Mouse (Mus musculus) lung, embryonic 14.5 days (tissue): Measurements from ENCODE around the gene Adgrf4. TPM values are rescaled to one million over a fixed set of nuclear protein-coding genes. Genes with fewer than 3 reads are reported as not detected.
A peak's percentile ranks its signal among the peaks of the same experiment; 100 is the strongest.

Experiments
- ATAC-seq: fragments of 200-750 bp; cut with Nextera tagmentation; 2 replicates; pipeline ENCODE4 v1.8.0; 2017; ENCODE audit warnings: mild to moderate bottlenecking, moderate TSS enrichment, moderate library complexity; ENCODE audit not compliant: insufficient read depth
- DNase-seq: peaks from one replicate; pipeline ENCODE4 v3.0.0-alpha.2; 2015
- H3K27ac ChIP-seq: fragments of 300-500 bp; sonication (generic); 2 replicates; pipeline ENCODE4 v1.5.1; 2014; ENCODE audit warnings: low read depth, mild to moderate bottlenecking, moderate library complexity
- H3K27me3 ChIP-seq: fragments of 300-500 bp; sonication (generic); 2 replicates; pipeline ENCODE4 v1.6.1; 2014; ENCODE audit warnings: low read length, control low read depth; ENCODE audit not compliant: insufficient read depth
- H3K36me3 ChIP-seq: fragments of 300-500 bp; sonication (generic); 2 replicates; pipeline ENCODE4 v1.6.1; 2014; ENCODE audit warnings: control low read depth; ENCODE audit not compliant: insufficient read depth
- H3K4me1 ChIP-seq: fragments of 300-500 bp; sonication (generic); 2 replicates; pipeline ENCODE4 v1.6.1; 2014; ENCODE audit warnings: antibody characterized with exemption, control low read depth; ENCODE audit not compliant: insufficient read depth
- H3K4me2 ChIP-seq: fragments of 300-500 bp; sonication (generic); 2 replicates; pipeline ENCODE4 v1.6.1; 2014; ENCODE audit warnings: mild to moderate bottlenecking
- H3K4me3 ChIP-seq: fragments of 300-500 bp; sonication (generic); 2 replicates; pipeline ENCODE4 v1.5.1; 2014; ENCODE audit warnings: low read depth, low read length
- H3K9ac ChIP-seq: fragments of 300-500 bp; sonication (generic); 2 replicates; pipeline ENCODE4 v1.6.1; 2014
- H3K9me3 ChIP-seq: fragments of 300-500 bp; sonication (generic); 2 replicates; pipeline ENCODE4 v1.6.1; 2016; ENCODE audit warnings: low read depth, low read length, control low read depth
- CTCF ChIP-seq: IDR thresholded peaks from 2 replicates; pipeline ENCODE4 v1.5.1; 2016; ENCODE audit warnings: antibody characterized with exemption, low read depth
- WGBS: fragments of 180-500 bp; shearing (Covaris S2); extraction: QIAGEN DNeasy Blood & Tissue Kit; methylation state at CpG from one replicate; pipeline ENCODE4 v1.1.7; 2014; 5-methylcytosine and 5-hydroxymethylcytosine counted together
- polyA plus RNA-seq: library from polyadenylated mRNA; unstranded; fragments of >200 nt; fragmentation: Nextera tagmentation; extraction: Ambion mirVana; gene quantifications from 2 replicates; pipeline ENCODE4 v1.2.1, GENCODE M21; 2014

The Adgrf4 gene
- polyA plus RNA-seq: not detected in 2 replicates

GRCm38 (mm10) chr17:42692136-42692535 is at the start of gene Adgrf4:
Gene Adgrf4 (minus strand): TSS chr17:42692284.
- no peaks in the 10 kb centered on the region for H3K27me3 ChIP-seq
- no peak within 1 kb of the TSS for H3K4me3 ChIP-seq
- H3K4me1 ChIP-seq: no peaks in the 10 kb centered on the region
- H3K4me2 ChIP-seq: no peak within 1 kb of the TSS
- H3K36me3 ChIP-seq: no peaks in the 10 kb centered on the region
- WGBS: 72% methylated on average over 10 of the region's 10 CpGs
- H3K9ac ChIP-seq: no peak within 1 kb of the TSS
- H3K27ac ChIP-seq: no peak within 1 kb of the TSS
- DNase-seq: no peak
- no peak for ATAC-seq
- TF ChIP-seq CTCF: no peak
- no peaks in the 10 kb centered on the region for H3K9me3 ChIP-seq

GRCm38 (mm10) chr17:42741801-42742217 is 49.7 kb upstream of the Adgrf4 start, which contains the start of gene Adgrf2:
Gene Adgrf2 (minus strand): TSS chr17:42742179.
- H3K4me2 ChIP-seq: no peak within 1 kb of the TSS
- peak; percentile 38; the same call in 1 of the 2 replicates for ATAC-seq

GRCm38 (mm10) chr17:42738794-42739193 is 46.7 kb upstream of the Adgrf4 start:
- Histone ChIP-seq H3K4me3 (no peak overlapping the region), H3K27ac (no peak overlapping the region), H3K27me3 (no peaks in the 10 kb centered on the region), H3K9me3 (no peaks in the 10 kb centered on the region), H3K4me1 (no peaks in the 10 kb centered on the region), H3K36me3 (no peaks in the 10 kb centered on the region), H3K4me2 (no peak overlapping the region), H3K9ac (no peak overlapping the region)
- DNase-seq (peak; percentile 22), ATAC-seq (no peak)
- WGBS: 51% methylated on average over 6 of the region's 6 CpGs
- no peak for TF ChIP-seq CTCF

More at GRCm38 (mm10) chr17:42741801-42742217, 49.7 kb upstream of the Adgrf4 start, which contains the start of gene Adgrf2:
- Histone ChIP-seq H3K36me3 (no peaks in the 10 kb centered on the region), H3K9me3 (no peaks in the 10 kb centered on the region), H3K4me1 (no peaks in the 10 kb centered on the region), H3K27me3 (no peaks in the 10 kb centered on the region), H3K9ac (no peak within 1 kb of the TSS), H3K4me3 (no peak within 1 kb of the TSS), H3K27ac (no peak within 1 kb of the TSS)
- DNase-seq: peak; percentile 6
- TF ChIP-seq CTCF: no peak
- 16% methylated on average over 7 of the region's 7 CpGs for WGBS

- ATAC-seq: no peak
- 50% methylated on average over 3 of the region's 3 CpGs for WGBS
- no peaks in the 10 kb centered on the region for H3K4me1 ChIP-seq
Observed at GRCm38 (mm10) chr17:42717161-42717560, 25.1 kb upstream of the Adgrf4 start.

GRCm38 (mm10) chr17:42714991-42715390 is 22.9 kb upstream of the Adgrf4 start:
- no peak overlapping the region for H3K4me3 ChIP-seq
- no peak for ATAC-seq
- no peak overlapping the region for H3K27ac ChIP-seq
- no peaks in the 10 kb centered on the region for H3K4me1 ChIP-seq
- no peaks in the 10 kb centered on the region for H3K36me3 ChIP-seq
- WGBS: 70% methylated on average over 7 of the region's 7 CpGs
- no peak for TF ChIP-seq CTCF
- no peak overlapping the region for H3K4me2 ChIP-seq
- DNase-seq: no peak
- H3K9me3 ChIP-seq: no peaks in the 10 kb centered on the region
- no peaks in the 10 kb centered on the region for H3K27me3 ChIP-seq
- H3K9ac ChIP-seq: no peak overlapping the region

More at GRCm38 (mm10) chr17:42717161-42717560, 25.1 kb upstream of the Adgrf4 start:
- Histone ChIP-seq H3K27me3 (no peaks in the 10 kb centered on the region), H3K4me3 (no peak overlapping the region), H3K27ac (no peak overlapping the region), H3K36me3 (no peaks in the 10 kb centered on the region), H3K9me3 (no peaks in the 10 kb centered on the region), H3K4me2 (no peak overlapping the region), H3K9ac (no peak overlapping the region)
- no peak for DNase-seq
- peak; percentile 37 for TF ChIP-seq CTCF

- H3K4me1 ChIP-seq: no peaks in the 10 kb centered on the region
- no peaks in the 10 kb centered on the region for H3K27me3 ChIP-seq
- TF ChIP-seq CTCF: no peak
- no peak overlapping the region for H3K4me2 ChIP-seq
- WGBS: 83% methylated on average over 7 of the region's 7 CpGs
- no peaks in the 10 kb centered on the region for H3K36me3 ChIP-seq
- DNase-seq (no peak), ATAC-seq (no peak)
- H3K27ac ChIP-seq: no peak overlapping the region
- no peaks in the 10 kb centered on the region for H3K9me3 ChIP-seq
- no peak overlapping the region for H3K4me3 ChIP-seq
- no peak overlapping the region for H3K9ac ChIP-seq
Observed at GRCm38 (mm10) chr17:42710717-42711116, 18.6 kb upstream of the Adgrf4 start.

GRCm38 (mm10) chr17:42705611-42706010 is 13.5 kb upstream of the Adgrf4 start:
- Histone ChIP-seq H3K36me3 (no peaks in the 10 kb centered on the region), H3K27ac (no peak overlapping the region), H3K4me3 (no peak overlapping the region), H3K9ac (no peak overlapping the region), H3K9me3 (no peaks in the 10 kb centered on the region), H3K4me1 (no peaks in the 10 kb centered on the region), H3K27me3 (no peaks in the 10 kb centered on the region), H3K4me2 (no peak overlapping the region)
- TF ChIP-seq CTCF: no peak
- DNase-seq (no peak), ATAC-seq (no peak)
- 74% methylated on average over 4 of the region's 4 CpGs for WGBS
